Mouse (Mus musculus) CD4-positive helper T cell, adult 2 months (primary cell): ENCODE measurements around the gene Treh.
A peak's percentile ranks its signal among the peaks of the same experiment; 100 is the strongest.

ENCODE experiments used
- DNase-seq: peaks from one replicate; pipeline ENCODE4 v3.0.0-alpha.2; 2012; ENCODE audit warnings: low read depth, missing footprints, low spot score

Gene Treh

DNA sequence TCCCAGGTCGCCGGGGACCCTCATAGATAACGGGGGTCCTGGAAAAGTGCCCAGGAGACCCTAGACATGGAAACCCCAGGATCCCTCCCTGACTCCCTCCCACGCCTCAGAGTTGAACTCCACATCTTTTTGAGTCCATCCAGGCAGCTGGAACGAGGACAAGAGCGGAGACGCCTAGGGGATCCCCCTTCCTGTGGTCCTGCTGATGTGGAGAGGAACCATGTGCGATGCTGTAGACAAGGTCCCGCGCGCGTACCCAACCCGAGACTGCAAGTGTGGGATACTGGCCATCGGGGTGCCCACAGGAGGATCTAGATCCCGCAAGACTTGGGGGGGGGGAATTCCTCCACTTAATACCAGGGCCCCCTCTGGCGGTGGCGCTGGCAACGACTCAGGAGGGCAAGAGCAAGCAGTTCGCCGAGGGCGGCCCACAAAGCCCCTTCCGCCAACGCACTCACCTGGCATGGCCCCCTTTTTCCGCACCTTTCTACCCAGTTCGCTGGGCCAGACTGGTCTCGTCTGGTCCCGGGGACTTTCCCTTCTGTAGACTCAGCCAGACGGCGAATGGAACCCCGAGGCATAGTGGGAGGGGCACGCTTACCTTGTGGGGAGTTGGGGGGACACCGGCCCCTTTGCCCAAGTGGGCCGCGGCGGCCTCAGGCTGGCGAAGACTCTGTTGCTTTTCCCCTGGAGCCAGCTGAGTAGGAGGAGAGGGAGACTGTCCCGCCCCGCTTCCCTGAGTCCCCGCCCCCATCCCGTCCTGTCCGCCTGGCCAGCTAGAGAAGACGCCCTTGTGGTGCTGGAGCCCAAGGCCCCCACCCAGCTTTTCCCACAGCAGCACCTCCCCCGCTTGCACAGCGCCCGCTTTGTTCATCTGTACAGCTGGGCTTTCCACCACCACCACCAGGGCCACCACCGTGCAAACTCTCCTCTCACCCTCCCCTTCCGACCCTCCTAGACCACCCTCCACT, 61.8 kb downstream of the Treh start, which contains the start of gene Phldb1:
Gene Phldb1 (minus strand): TSS at position 675 of the 971 bp plus-strand sequence.
- DNase-seq: peak; percentile 81

DNA sequence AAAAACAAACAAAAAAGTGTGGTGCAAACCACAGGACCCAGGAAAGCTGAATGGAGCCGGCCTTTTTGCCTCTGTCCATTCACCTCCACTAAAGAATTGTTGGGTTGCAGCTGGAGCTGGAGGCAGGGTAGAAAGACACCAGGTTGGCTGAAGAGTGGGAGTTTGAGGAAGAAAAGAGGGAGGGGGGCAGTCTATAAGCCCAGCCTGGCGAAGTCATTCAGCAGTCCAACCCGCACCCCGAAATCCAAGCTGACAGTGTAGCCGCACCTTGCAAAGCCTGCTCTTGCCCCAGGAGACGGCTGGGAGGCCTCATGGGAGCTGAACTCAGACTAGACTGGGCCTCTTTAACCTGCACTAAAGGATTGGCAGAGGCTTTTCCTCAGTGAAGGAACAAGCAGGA, 62.9 kb downstream of the Treh start:
- no peak for DNase-seq
